Mouse (Mus musculus) B cell, adult (primary cell): ENCODE results near the gene Tbcd. TPM values are rescaled to one million over a fixed set of nuclear protein-coding genes. Genes with fewer than 3 reads are reported as not detected.

Source experiments
- total RNA-seq: library from RNA; stranded (reverse); gene quantifications from 4 replicates; pipeline ENCODE4 v1.2.4, GENCODE M21; 2023; ENCODE audit not compliant: inconsistent age

The Tbcd gene
- 31.9 to 36.7 TPM (median 35.6 TPM) in 4 replicates for total RNA-seq

GRCm38 (mm10) chr11:121451753-121452635 is at the start of gene Tbcd:
Gene Tbcd (plus strand): TSS chr11:121451949.

GRCm38 (mm10) chr11:121420830-121421552 is 30.8 kb upstream of the Tbcd start, which contains the start of gene Fn3krp:
Gene Fn3krp (plus strand): TSS chr11:121421401.

DNA sequence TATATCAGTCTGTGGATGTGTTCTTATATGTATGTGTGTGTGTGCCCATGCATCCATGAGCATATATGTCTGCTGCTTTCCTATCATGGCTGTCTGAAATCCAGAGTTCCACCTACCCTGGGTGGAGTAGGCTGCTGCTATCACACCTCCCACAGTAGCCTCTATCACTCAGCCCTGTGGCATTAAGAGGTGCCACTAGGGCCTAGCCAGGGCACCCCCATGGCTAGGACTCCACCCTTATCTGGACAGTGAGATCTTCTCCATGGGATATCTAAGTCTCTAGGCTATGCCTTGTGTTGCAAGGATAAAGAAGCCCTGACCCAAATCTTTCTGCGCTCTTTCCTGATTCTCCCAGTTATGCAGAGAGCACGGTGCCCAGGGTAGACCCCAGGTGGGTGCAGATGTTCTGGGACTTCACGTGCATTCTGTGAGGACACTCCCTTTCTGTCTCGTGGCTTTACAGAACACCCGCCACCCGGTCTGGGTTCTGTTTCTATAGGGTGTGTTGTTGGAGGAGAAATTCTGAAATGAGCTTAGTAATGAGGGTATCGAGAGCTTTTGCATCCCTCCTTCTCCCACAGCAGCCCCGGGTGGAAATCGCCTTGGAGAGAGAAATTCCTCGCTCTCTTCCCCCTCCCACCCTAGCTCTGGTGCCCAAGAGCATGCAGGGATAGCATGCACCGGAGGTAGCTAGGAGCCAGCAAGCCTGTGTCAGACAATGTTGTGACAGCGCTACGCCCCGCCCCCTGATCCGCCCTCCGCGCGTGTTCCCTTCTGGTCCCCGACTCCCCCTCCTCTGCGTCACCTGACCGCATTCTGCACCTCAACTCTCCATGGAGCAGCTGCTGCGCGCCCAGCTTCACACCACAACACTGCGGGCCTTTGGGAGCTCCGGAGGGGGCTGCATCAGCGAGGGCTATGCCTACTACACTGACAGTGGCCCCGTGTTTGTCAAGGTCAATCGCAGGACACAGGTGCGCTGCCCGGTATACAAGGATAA is 17.3 kb upstream of the Tbcd start, which contains the start of gene Fn3k:
TSS of gene Fn3k (plus strand) at position 758 of the 1,000 bp plus-strand sequence.

GRCm38 (mm10) chr11:121519131-121519530 is 67.4 kb downstream of the Tbcd start, which contains the start of gene Zfp750:
Gene Zfp750 (minus strand): TSS chr11:121519333.

Other genes with a start within 250 kb of the Tbcd start
- 12.4 to 20.5 TPM (median 17.1 TPM) in 4 replicates for gene Hexdc, start 247.5 kb upstream of the Tbcd start, total RNA-seq
- 7.9 to 11.9 TPM (median 9.4 TPM) in 4 replicates for gene Ogfod3, start 247.2 kb upstream of the Tbcd start, total RNA-seq
- 101 to 128 TPM (median 103 TPM) in 4 replicates for gene Cybc1, start 222.6 kb upstream of the Tbcd start, total RNA-seq
- gene Narf, start 214.7 kb upstream of the Tbcd start, total RNA-seq: 35.9 to 45.9 TPM (median 43.5 TPM) in 4 replicates
- gene Foxk2, start 192.0 kb upstream of the Tbcd start, total RNA-seq: 35.8 to 44.3 TPM (median 39.1 TPM) in 4 replicates
- 54.2 to 59.0 TPM (median 54.9 TPM) in 4 replicates for gene Wdr45b, start 97.5 kb upstream of the Tbcd start, total RNA-seq
- gene Rab40b, start 63.7 kb upstream of the Tbcd start, total RNA-seq: not detected in 4 replicates
- gene Fn3krp, start 30.5 kb upstream of the Tbcd start, total RNA-seq: 4.6 to 6.5 TPM (median 5.3 TPM) in 4 replicates
- not detected in 4 replicates for gene Fn3k, start 17.0 kb upstream of the Tbcd start, total RNA-seq
- gene Zfp750, start 67.4 kb downstream of the Tbcd start, total RNA-seq: not detected in 4 replicates
- 10.8 to 15.1 TPM (median 12.0 TPM) in 4 replicates for gene B3gntl1, start 221.2 kb downstream of the Tbcd start, total RNA-seq
- 2.5 to 4.4 TPM (median 3.3 TPM) in 4 replicates for gene Metrnl, start 249.6 kb downstream of the Tbcd start, total RNA-seq